Mouse (Mus musculus): ENCODE results near the gene Gm5916.

The Gm5916 gene

GRCm38 (mm10) chr9:36128679-36129078, at the start of gene Gm5916:
Gene Gm5916 (minus strand): TSS chr9:36128779.
- DNase-seq = no peak

Measured in right cerebral cortex, postnatal 4 days (tissue).